In the genomic region with DNA sequence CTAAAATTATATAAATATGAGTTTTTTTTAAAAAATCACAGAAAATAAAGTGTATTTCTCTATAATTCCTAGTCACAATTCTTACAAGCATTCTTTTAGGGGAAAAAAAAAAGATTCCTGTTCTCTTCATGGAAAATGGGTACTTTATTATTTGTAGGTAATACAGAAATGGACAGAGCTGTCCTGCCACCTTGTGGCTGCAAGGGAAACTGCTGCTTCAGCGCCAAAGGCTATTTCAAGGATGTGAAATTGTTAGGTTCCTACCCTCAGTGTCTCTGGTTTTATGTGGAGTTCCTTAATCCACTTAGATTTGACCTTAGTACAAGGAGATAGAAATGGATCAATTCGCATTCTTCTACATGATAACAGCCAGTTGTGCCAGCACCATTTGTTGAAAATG, we compare ENCODE assay signal across 8 mouse cellular contexts. TPM values are rescaled to one million over a fixed set of nuclear protein-coding genes. Genes with fewer than 3 reads are reported as not detected.
DNase-seq lines count a peak whose midpoint lies in the region; ATAC-seq lines count a peak whose summit lies in the region.

No protein-coding gene starts in this region.

- ATAC-seq in CD4-positive, CD25-positive, alpha-beta regulatory T cell, adult 4 months = peak; percentile 91
- ATAC-seq in common myeloid progenitor, adult 5-6 weeks (replicated peaks; ENCODE audit: low read depth, poor library complexity, severe bottlenecking) = peak; percentile 91

- DNase-seq in adrenal gland, postnatal 14 days = peak; percentile 54
- DNase-seq in gastrocnemius, postnatal 10 days = peak; percentile 36
- DNase-seq in kidney, adult 18-20 months = peak; percentile 40
- peak; percentile 28 for DNase-seq in liver
- DNase-seq in naive thymus-derived CD4-positive, alpha-beta T cell, adult 2 months (ENCODE audit: low read depth) = peak; percentile 59
- peak; percentile 24 for DNase-seq in telencephalon, adult 2 months (ENCODE audit: low read depth, low spot score)

RNA-seq across cellular contexts. Expression of a gene that starts 9.8 kb away (rescaled TPM):
- polyA plus RNA-seq in CD4-positive, CD25-positive, alpha-beta regulatory T cell, adult 4 months (2017; shearing (Covaris generic)) = 1 to 10 TPM; 2.9 to 3.0 TPM
- total RNA-seq in adrenal gland, postnatal 14 days (2021) = 6.0 and 6.1 TPM in 2 replicates
- total RNA-seq in common myeloid progenitor, adult 5-6 weeks (2017) = 3.7 and 4.0 TPM in 2 replicates
- total RNA-seq in gastrocnemius, postnatal 10 days (2021) = 1 to 10 TPM; 4.1 to 5.0 TPM

Comparison
In these comparisons a context has a peak if more than half of its experiments do, and no peak if none do; other contexts are left out.
1. Peak in every context shown above with its lines: DNase-seq and ATAC-seq.